Mouse (Mus musculus): ENCODE results near the gene Hlcs. TPM values are rescaled to one million over a fixed set of nuclear protein-coding genes. Genes with fewer than 3 reads are reported as not detected.
A peak's percentile ranks its signal among the peaks of the same experiment; 100 is the strongest.

The Hlcs gene
- polyA plus RNA-seq, 1 experiment = 12.6 TPM

GRCm38 (mm10) chr16:94264611-94265010 is 48.8 kb downstream of the Hlcs start:
- no peak overlapping the region for H3K9ac ChIP-seq (ENCODE audit: low read depth, poor library complexity, severe bottlenecking)
- H3K36me3 ChIP-seq (ENCODE audit: control insufficient read depth, insufficient read depth, low read length, poor library complexity, severe bottlenecking) = no peaks in the 10 kb centered on the region
- no peaks in the 10 kb centered on the region for H3K4me1 ChIP-seq (ENCODE audit: control insufficient read depth, insufficient read depth, low read length)
- TF ChIP-seq CTCF (IDR thresholded peaks at IDR 0.05; ENCODE audit: low read depth, low read length) = no peak
- no peaks in the 10 kb centered on the region for H3K9me3 ChIP-seq (replicated peaks; ENCODE audit: control insufficient read depth, insufficient read depth, low read length, poor library complexity, severe bottlenecking)
- no peaks in the 10 kb centered on the region for H3K27me3 ChIP-seq (ENCODE audit: control insufficient read depth, insufficient read depth, low read length, poor library complexity, severe bottlenecking)
- no peak overlapping the region for H3K4me3 ChIP-seq (ENCODE audit: low read depth, low read length)
- no peak overlapping the region for H3K27ac ChIP-seq (ENCODE audit: insufficient read depth, low read length)

GRCm38 (mm10) chr16:94262501-94262900 is 50.9 kb downstream of the Hlcs start:
- Histone ChIP-seq H3K9ac (ENCODE audit: low read depth, poor library complexity, severe bottlenecking) (no peak overlapping the region), H3K27me3 (ENCODE audit: control insufficient read depth, insufficient read depth, low read length, poor library complexity, severe bottlenecking) (no peaks in the 10 kb centered on the region), H3K9me3 (replicated peaks; ENCODE audit: control insufficient read depth, insufficient read depth, low read length, poor library complexity, severe bottlenecking) (no peaks in the 10 kb centered on the region), H3K4me3 (ENCODE audit: low read depth, low read length) (no peak overlapping the region), H3K36me3 (ENCODE audit: control insufficient read depth, insufficient read depth, low read length, poor library complexity, severe bottlenecking) (no peaks in the 10 kb centered on the region), H3K27ac (ENCODE audit: insufficient read depth, low read length) (no peak overlapping the region), H3K4me1 (ENCODE audit: control insufficient read depth, insufficient read depth, low read length) (no peaks in the 10 kb centered on the region)
- TF ChIP-seq POLR2A (IDR thresholded peaks at IDR 0.05; ENCODE audit: insufficient read depth, low read length) (no peak), CTCF (IDR thresholded peaks at IDR 0.05; ENCODE audit: low read depth, low read length) (no peak), EP300 (IDR thresholded peaks at IDR 0.05; ENCODE audit: insufficient read depth, low read depth, low read length) (no peak)

GRCm38 (mm10) chr16:94260938-94261630 is 52.3 kb downstream of the Hlcs start:
- Histone ChIP-seq H3K36me3 (ENCODE audit: control insufficient read depth, insufficient read depth, low read length, poor library complexity, severe bottlenecking) (no peaks in the 10 kb centered on the region), H3K4me1 (ENCODE audit: control insufficient read depth, insufficient read depth, low read length) (no peaks in the 10 kb centered on the region), H3K9me3 (replicated peaks; ENCODE audit: control insufficient read depth, insufficient read depth, low read length, poor library complexity, severe bottlenecking) (no peaks in the 10 kb centered on the region), H3K27me3 (ENCODE audit: control insufficient read depth, insufficient read depth, low read length, poor library complexity, severe bottlenecking) (no peaks in the 10 kb centered on the region), H3K27ac (ENCODE audit: insufficient read depth, low read length) (no peak overlapping the region), H3K9ac (ENCODE audit: low read depth, poor library complexity, severe bottlenecking) (no peak overlapping the region), H3K4me3 (ENCODE audit: low read depth, low read length) (no peak overlapping the region)
- TF ChIP-seq CTCF (IDR thresholded peaks at IDR 0.05; ENCODE audit: low read depth, low read length) (no peak), POLR2A (IDR thresholded peaks at IDR 0.05; ENCODE audit: insufficient read depth, low read length) (no peak), EP300 (IDR thresholded peaks at IDR 0.05; ENCODE audit: insufficient read depth, low read depth, low read length) (no peak)

GRCm38 (mm10) chr16:94258366-94259310 is 54.7 kb downstream of the Hlcs start:
- no peak overlapping the region for H3K27ac ChIP-seq (ENCODE audit: insufficient read depth, low read length)
- no peaks in the 10 kb centered on the region for H3K9me3 ChIP-seq (replicated peaks; ENCODE audit: control insufficient read depth, insufficient read depth, low read length, poor library complexity, severe bottlenecking)
- no peak overlapping the region for H3K4me3 ChIP-seq (ENCODE audit: low read depth, low read length)
- H3K9ac ChIP-seq (ENCODE audit: low read depth, poor library complexity, severe bottlenecking) = no peak overlapping the region
- no peaks in the 10 kb centered on the region for H3K27me3 ChIP-seq (ENCODE audit: control insufficient read depth, insufficient read depth, low read length, poor library complexity, severe bottlenecking)
- no peaks in the 10 kb centered on the region for H3K36me3 ChIP-seq (ENCODE audit: control insufficient read depth, insufficient read depth, low read length, poor library complexity, severe bottlenecking)
- H3K4me1 ChIP-seq (ENCODE audit: control insufficient read depth, insufficient read depth, low read length) = no peaks in the 10 kb centered on the region
- no peak for TF ChIP-seq POLR2A (IDR thresholded peaks at IDR 0.05; ENCODE audit: insufficient read depth, low read length)
- peak; percentile 66 for TF ChIP-seq CTCF (IDR thresholded peaks at IDR 0.05; ENCODE audit: low read depth, low read length)
- no peak for TF ChIP-seq EP300 (IDR thresholded peaks at IDR 0.05; ENCODE audit: insufficient read depth, low read depth, low read length)

GRCm38 (mm10) chr16:94255592-94255991 is 57.8 kb downstream of the Hlcs start:
- no peak overlapping the region for H3K9ac ChIP-seq (ENCODE audit: low read depth, poor library complexity, severe bottlenecking)
- no peaks in the 10 kb centered on the region for H3K4me1 ChIP-seq (ENCODE audit: control insufficient read depth, insufficient read depth, low read length)
- TF ChIP-seq CTCF (IDR thresholded peaks at IDR 0.05; ENCODE audit: low read depth, low read length) (no peak), POLR2A (IDR thresholded peaks at IDR 0.05; ENCODE audit: insufficient read depth, low read length) (no peak), EP300 (IDR thresholded peaks at IDR 0.05; ENCODE audit: insufficient read depth, low read depth, low read length) (no peak)
- no peaks in the 10 kb centered on the region for H3K36me3 ChIP-seq (ENCODE audit: control insufficient read depth, insufficient read depth, low read length, poor library complexity, severe bottlenecking)
- no peaks in the 10 kb centered on the region for H3K27me3 ChIP-seq (ENCODE audit: control insufficient read depth, insufficient read depth, low read length, poor library complexity, severe bottlenecking)
- H3K27ac ChIP-seq (ENCODE audit: insufficient read depth, low read length) = no peak overlapping the region
- H3K9me3 ChIP-seq (replicated peaks; ENCODE audit: control insufficient read depth, insufficient read depth, low read length, poor library complexity, severe bottlenecking) = no peaks in the 10 kb centered on the region
- H3K4me3 ChIP-seq (ENCODE audit: low read depth, low read length) = no peak overlapping the region

- Histone ChIP-seq H3K36me3 (ENCODE audit: control insufficient read depth, insufficient read depth, low read length, poor library complexity, severe bottlenecking) (no peaks in the 10 kb centered on the region), H3K4me1 (ENCODE audit: control insufficient read depth, insufficient read depth, low read length) (no peaks in the 10 kb centered on the region), H3K9ac (ENCODE audit: low read depth, poor library complexity, severe bottlenecking) (no peak overlapping the region), H3K4me3 (ENCODE audit: low read depth, low read length) (no peak overlapping the region), H3K9me3 (replicated peaks; ENCODE audit: control insufficient read depth, insufficient read depth, low read length, poor library complexity, severe bottlenecking) (no peaks in the 10 kb centered on the region), H3K27ac (ENCODE audit: insufficient read depth, low read length) (no peak overlapping the region), H3K27me3 (ENCODE audit: control insufficient read depth, insufficient read depth, low read length, poor library complexity, severe bottlenecking) (no peaks in the 10 kb centered on the region)
- no peak for TF ChIP-seq POLR2A (IDR thresholded peaks at IDR 0.05; ENCODE audit: insufficient read depth, low read length)
- TF ChIP-seq EP300 (IDR thresholded peaks at IDR 0.05; ENCODE audit: insufficient read depth, low read depth, low read length) = no peak
- no peak for TF ChIP-seq CTCF (IDR thresholded peaks at IDR 0.05; ENCODE audit: low read depth, low read length)
Measured at GRCm38 (mm10) chr16:94255035-94255434, 58.3 kb downstream of the Hlcs start.

All from ES-Bruce4 (cell line).